Mouse (Mus musculus): ENCODE measurements around the gene Lhfp.

DNA sequence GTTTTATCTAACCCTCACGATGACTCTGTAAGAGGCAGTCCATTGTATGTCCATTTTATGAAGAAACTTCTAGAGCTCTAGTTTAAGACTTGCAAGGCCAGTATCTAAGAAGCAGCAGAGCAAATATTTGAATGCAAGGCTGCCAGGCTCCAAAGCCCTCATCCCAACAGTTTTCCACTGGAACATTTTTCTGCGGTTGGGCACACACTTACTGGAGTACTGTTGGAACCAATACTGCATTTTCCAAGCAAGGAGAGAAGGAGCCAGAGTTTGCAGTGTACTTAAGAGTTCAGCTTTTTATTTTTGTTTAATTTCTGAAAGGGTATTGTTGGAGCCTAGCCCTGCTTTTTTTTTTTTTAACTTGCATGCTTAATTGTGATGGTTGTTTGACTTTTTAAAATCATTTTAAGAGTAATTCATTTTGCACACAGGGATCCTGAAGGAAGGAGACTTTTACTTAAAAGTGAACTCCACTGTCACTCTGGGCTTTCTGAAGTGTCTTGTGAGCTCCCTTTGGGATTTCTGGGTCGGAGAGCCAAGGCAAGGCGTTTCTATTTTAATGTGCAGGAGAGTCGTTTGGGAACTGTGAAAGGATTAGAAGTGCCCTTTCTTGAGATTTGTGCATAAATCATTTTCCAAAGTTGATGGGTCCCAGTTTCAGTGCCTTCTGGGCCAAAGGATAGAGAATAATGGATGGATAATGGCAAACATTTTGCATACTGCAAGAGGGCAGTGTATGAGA, 180.4 kb downstream of the Lhfp start:
- TF ChIP-seq CTCF (IDR thresholded peaks at IDR 0.05; ENCODE audit: low read depth, low read length): no peak
- no peak for TF ChIP-seq GATA1 (IDR thresholded peaks at IDR 0.05; ENCODE audit: borderline replicate concordance, low read length)
- TF ChIP-seq TAL1 (conservative IDR thresholded peaks at IDR 0.05; ENCODE audit: low read depth, low read length): no peak
- no peak for TF ChIP-seq POLR2AphosphoS5 (IDR thresholded peaks at IDR 0.05; ENCODE audit: insufficient replicate concordance, low read depth, low read length)

All from G1E (cell line).